ENCODE assay signal across 8 mouse cellular contexts in the genomic region with DNA sequence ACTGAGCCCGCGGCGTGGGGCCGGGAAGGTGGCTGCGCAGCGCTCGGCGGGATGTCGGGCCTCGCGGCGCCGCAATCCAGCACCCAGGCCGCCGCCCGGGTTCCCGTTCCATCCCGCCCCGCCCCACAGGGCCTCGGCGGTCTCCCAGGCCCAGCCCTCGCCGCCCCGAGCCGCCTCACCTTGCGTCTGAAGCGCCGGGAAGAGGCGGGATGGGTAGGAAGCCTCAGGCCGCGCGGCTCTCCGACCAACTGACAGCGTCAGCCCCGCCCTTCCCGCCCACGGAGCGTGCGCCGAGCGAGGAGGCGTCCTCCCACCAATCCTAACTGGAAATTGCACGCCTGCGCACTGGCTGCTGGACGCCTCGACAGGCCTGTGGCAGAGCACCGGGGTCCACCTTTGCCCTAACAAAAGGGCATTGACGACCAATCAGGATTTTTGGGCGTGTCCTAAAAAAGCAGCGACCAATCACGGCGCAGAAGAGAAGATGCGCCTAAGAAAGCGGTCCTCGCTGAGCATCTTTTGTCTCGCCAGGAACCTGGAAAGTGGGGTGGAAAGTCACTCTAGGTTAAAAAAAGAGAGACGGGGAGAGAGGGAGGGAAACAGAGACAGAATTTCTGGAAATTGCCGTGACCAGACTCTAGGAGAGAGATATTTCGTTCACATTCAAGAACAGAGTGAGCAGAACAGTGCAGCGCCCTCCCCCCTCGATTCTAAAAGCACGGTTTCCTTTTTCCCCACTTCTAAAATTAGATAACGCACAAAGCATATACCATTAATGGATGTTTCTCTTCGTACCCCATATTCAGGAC. TPM values are rescaled to one million over a fixed set of nuclear protein-coding genes. Genes with fewer than 3 reads are reported as not detected.
A peak's percentile ranks its signal among the peaks of the same experiment; 100 is the strongest.
DNase-seq lines count a peak whose midpoint lies in the region; ATAC-seq lines count a peak whose summit lies in the region.

No protein-coding gene starts in this region.

- peak overlapping the region; percentile 80 for H3K4me2 ChIP-seq in hindbrain, embryonic 14.5 days (replicated peaks)

- H3K9me3 ChIP-seq in hindbrain, embryonic 14.5 days (ENCODE audit: control insufficient read depth, low read length): no peaks in the 10 kb centered on the region

- H3K36me3 ChIP-seq in hindbrain, embryonic 14.5 days (replicated peaks; ENCODE audit: control insufficient read depth, insufficient read depth): peaks cover 10% of the 10 kb centered on the region

- WGBS in hindbrain, embryonic 14.5 days: under 1% methylated on average over 59 of the region's 64 CpGs

- ATAC-seq in hindbrain, embryonic 14.5 days (ENCODE audit: low FRiP score): peak; percentile 100

- peak overlapping the region; percentile 85 for H3K4me3 ChIP-seq in hindbrain, embryonic 14.5 days (replicated peaks; ENCODE audit: low read length)

- peak; percentile 99 for DNase-seq in R1 (ENCODE audit: low read depth, low spot score)
- DNase-seq in cerebellum, postnatal 25 days: peak; percentile 98 to 99
- peak; percentile 86 to 91 for DNase-seq in frontal cortex, postnatal 25 days (ENCODE audit: low spot score in 2 of 2)
- peak; percentile 98 for DNase-seq in hindbrain, embryonic 14.5 days (ENCODE audit: low spot score)
- DNase-seq in layer of hippocampus, postnatal 36 days: peak; percentile 95 to 96
- peak; percentile 98 for DNase-seq in lung, postnatal 36 days
- peak; percentile 99 for DNase-seq in retina, postnatal 1 day
- DNase-seq in urinary bladder, adult 18-20 months (ENCODE audit: low spot score in 2 of 2): peak; percentile 86 to 97

- peak overlapping the region; percentile 94 for H3K9ac ChIP-seq in hindbrain, embryonic 14.5 days

- H3K27me3 ChIP-seq in hindbrain, embryonic 14.5 days (ENCODE audit: control insufficient read depth, insufficient read depth, low read length): no peaks in the 10 kb centered on the region

- H3K27ac ChIP-seq in hindbrain, embryonic 14.5 days: peak overlapping the region; percentile 88

- H3K4me1 ChIP-seq in hindbrain, embryonic 14.5 days (replicated peaks; ENCODE audit: control insufficient read depth, insufficient read depth, low read length): peaks cover 21% of the 10 kb centered on the region

RNA-seq across cellular contexts. Expression of gene Scoc, which starts 15.7 kb away (rescaled TPM):
- polyA plus RNA-seq in hindbrain, embryonic 14.5 days (2014; fragmentation: Nextera tagmentation; extraction: Ambion mirVana): 290 and 317 TPM in 2 replicates
- total RNA-seq in layer of hippocampus, postnatal 36 days (2021): 100 to 1,000 TPM; 213 to 246 TPM

RNA-seq across cellular contexts. Expression of gene Clgn, which starts 52.8 kb away (rescaled TPM):
- 13.2 and 16.6 TPM in 2 replicates for polyA plus RNA-seq in hindbrain, embryonic 14.5 days (2014; fragmentation: Nextera tagmentation; extraction: Ambion mirVana)
- 1 to 10 TPM; 8.3 to 9.2 TPM for total RNA-seq in layer of hippocampus, postnatal 36 days (2021)

Comparison
In these comparisons a context has a peak if more than half of its experiments do, and no peak if none do; other contexts are left out.
1. Peak in every context shown above with its lines: DNase-seq, ATAC-seq, H3K4me3 ChIP-seq and H3K27ac ChIP-seq.